Comparison of ENCODE assay signal across 8 mouse cellular contexts in the genomic region with DNA sequence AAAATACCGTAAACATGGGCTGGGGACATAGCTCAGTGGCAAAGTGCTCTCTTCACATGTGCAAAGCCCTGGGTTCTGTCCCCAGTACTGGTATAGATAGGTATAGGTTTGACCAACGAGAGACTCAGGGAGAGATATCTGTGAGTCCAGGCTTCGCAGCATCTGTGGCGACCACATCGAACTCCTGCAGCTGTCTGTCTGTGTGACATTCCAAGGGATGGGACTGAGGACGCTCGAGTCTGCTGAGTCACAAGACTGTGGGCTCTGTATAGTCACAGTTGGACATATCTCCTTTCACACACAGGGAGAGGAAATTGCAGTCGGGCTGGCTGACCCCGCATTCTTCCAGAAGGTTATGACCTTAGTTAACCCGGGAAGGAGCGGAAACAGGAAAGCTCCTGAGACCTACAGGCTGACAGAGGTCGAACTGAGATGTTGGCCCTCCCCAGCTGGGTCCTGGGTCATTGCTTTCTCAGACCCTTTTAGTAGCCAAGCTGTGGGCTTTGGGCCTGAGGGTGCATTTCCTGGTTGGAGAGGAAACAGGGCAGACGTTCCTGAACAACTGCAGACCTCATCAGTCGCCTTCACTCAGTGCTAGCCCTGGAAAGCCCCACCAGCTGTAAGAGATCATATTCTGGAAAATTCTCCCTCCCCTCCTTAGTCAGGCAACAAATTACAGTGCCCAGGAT.
A peak's percentile ranks its signal among the peaks of the same experiment; 100 is the strongest.
DNase-seq lines count a peak whose midpoint lies in the region; ATAC-seq lines count a peak whose summit lies in the region.

No protein-coding gene starts in this region.

- H3K4me3 ChIP-seq in embryonic facial prominence, embryonic 14.5 days (ENCODE audit: low read depth, low read length), result no peak overlapping the region
- H3K4me3 ChIP-seq in limb, embryonic 15.5 days, result no peak overlapping the region

- intact Hi-C loops in heart, postnatal 10 days (cut with DNase I), result loop anchor here (2.0 to 5.0 kb wide), 2 partner anchors 34 to 65 kb away; no protein-coding TSS in a partner anchor

- peaks cover 17% of the 10 kb centered on the region for H3K4me1 ChIP-seq in embryonic facial prominence, embryonic 14.5 days (ENCODE audit: control insufficient read depth, insufficient read depth, low read length)
- H3K4me1 ChIP-seq in limb, embryonic 15.5 days, result peaks cover 21% of the 10 kb centered on the region

- peak; percentile 32 for DNase-seq in spleen, adult 12 weeks (ENCODE audit: low spot score)
- DNase-seq in spleen, adult 18-20 months, result no peak
- peak; percentile 79 for DNase-seq in embryonic facial prominence, embryonic 14.5 days (ENCODE audit: low spot score)
- peak; percentile 82 to 83 for DNase-seq in heart, postnatal 10 days
- DNase-seq in skeletal muscle tissue, adult 2 months (ENCODE audit: low read depth, low spot score), result peak; percentile 93
- no peak for DNase-seq in cerebellum, postnatal 25 days
- DNase-seq in MN1 (ENCODE audit: low spot score), result no peak

- no peaks in the 10 kb centered on the region for H3K9me3 ChIP-seq in embryonic facial prominence, embryonic 14.5 days (ENCODE audit: control insufficient read depth, low read length)
- H3K9me3 ChIP-seq in limb, embryonic 15.5 days, result no peaks in the 10 kb centered on the region

- H3K9ac ChIP-seq in embryonic facial prominence, embryonic 14.5 days (ENCODE audit: low read depth, low read length), result no peak overlapping the region
- no peak overlapping the region for H3K9ac ChIP-seq in limb, embryonic 15.5 days

- 0 out of 2 replicates have a peak overlapping the region, but pooled peaks have one; percentile 30 for H3K27ac ChIP-seq in embryonic facial prominence, embryonic 14.5 days (replicated peaks; ENCODE audit: low read depth, low read length)
- H3K27ac ChIP-seq in limb, embryonic 15.5 days, result peak overlapping the region; percentile 67

- peak; percentile 77 for ATAC-seq in embryonic facial prominence, embryonic 14.5 days (ENCODE audit: low read depth)
- peak; percentile 53 for ATAC-seq in limb, embryonic 15.5 days (ENCODE audit: insufficient number of reproducible peaks, low FRiP score, low TSS enrichment, low read depth)

- 15% methylated on average over 14 of the region's 14 CpGs for WGBS in embryonic facial prominence, embryonic 14.5 days
- WGBS in limb, embryonic 15.5 days, result 14% methylated on average over 14 of the region's 14 CpGs

- no peaks in the 10 kb centered on the region for H3K36me3 ChIP-seq in embryonic facial prominence, embryonic 14.5 days (ENCODE audit: control insufficient read depth, insufficient read depth, low read length)
- no peaks in the 10 kb centered on the region for H3K36me3 ChIP-seq in limb, embryonic 15.5 days

- no peak overlapping the region for H3K4me2 ChIP-seq in embryonic facial prominence, embryonic 14.5 days (ENCODE audit: low read depth, low read length)
- H3K4me2 ChIP-seq in limb, embryonic 15.5 days, result no peak overlapping the region

- no peaks in the 10 kb centered on the region for H3K27me3 ChIP-seq in embryonic facial prominence, embryonic 14.5 days (replicated peaks; ENCODE audit: control insufficient read depth, insufficient read depth, low read length)
- H3K27me3 ChIP-seq in limb, embryonic 15.5 days, result no peaks in the 10 kb centered on the region

Comparison
In these comparisons a context has a peak if more than half of its experiments do, and no peak if none do; other contexts are left out.
1. DNase-seq: peak in spleen, adult 12 weeks (single experiment), embryonic facial prominence, embryonic 14.5 days (single experiment), heart, postnatal 10 days (2 of 2) and skeletal muscle tissue, adult 2 months (single experiment); none in spleen, adult 18-20 months (0 of 2), cerebellum, postnatal 25 days (0 of 2) and MN1 (single experiment).